Mouse (Mus musculus) hindbrain, postnatal 0 days (tissue): ENCODE results near the gene Bmp7. TPM values are rescaled to one million over a fixed set of nuclear protein-coding genes. Genes with fewer than 3 reads are reported as not detected.

Experiments used
- ATAC-seq: fragments of 200-750 bp; cut with Nextera tagmentation; 2 replicates; pipeline ENCODE4 v1.8.0; 2017; ENCODE audit warnings: mild to moderate bottlenecking, moderate TSS enrichment, moderate library complexity
- DNase-seq: peaks from one replicate; pipeline ENCODE4 v3.0.0-alpha.2; 2015; ENCODE audit warnings: low spot score
- H3K27ac ChIP-seq: fragments of 300-500 bp; sonication (generic); 2 replicates; pipeline ENCODE4 v1.5.1; 2014; ENCODE audit warnings: mild to moderate bottlenecking
- H3K27me3 ChIP-seq: fragments of 300-500 bp; sonication (generic); 2 replicates; pipeline ENCODE4 v1.6.1; 2014; ENCODE audit warnings: low read length, mixed read lengths; ENCODE audit not compliant: insufficient read depth
- H3K36me3 ChIP-seq: fragments of 300-500 bp; sonication (generic); 2 replicates; pipeline ENCODE4 v1.6.1; 2014; ENCODE audit warnings: low read length, mixed read lengths; ENCODE audit not compliant: insufficient read depth
- H3K4me1 ChIP-seq: fragments of 300-500 bp; sonication (generic); 2 replicates; pipeline ENCODE4 v1.6.1; 2014; ENCODE audit warnings: antibody characterized with exemption, low read length, mixed read lengths; ENCODE audit not compliant: insufficient read depth
- H3K4me2 ChIP-seq: fragments of 300-500 bp; sonication (generic); 2 replicates; pipeline ENCODE4 v1.6.1; 2014; ENCODE audit warnings: low read depth, mild to moderate bottlenecking, low read length, moderate library complexity, mixed read lengths
- H3K4me3 ChIP-seq: fragments of 300-500 bp; sonication (generic); 2 replicates; pipeline ENCODE4 v1.5.1; 2014; ENCODE audit warnings: low read length
- H3K9ac ChIP-seq: fragments of 300-500 bp; sonication (generic); replicated peaks from 2 replicates; pipeline ENCODE4 v1.6.1; 2014; ENCODE audit warnings: mild to moderate bottlenecking, low read length, moderate library complexity, mixed read lengths
- H3K9me3 ChIP-seq: fragments of 300-500 bp; sonication (generic); 2 replicates; pipeline ENCODE4 v1.6.1; 2016; ENCODE audit warnings: low read length, mixed read lengths
- CTCF ChIP-seq: IDR thresholded peaks from 2 replicates; pipeline ENCODE4 v1.5.1; 2016; ENCODE audit warnings: antibody characterized with exemption, control low read depth, low read depth
- WGBS: fragments of 180-500 bp; shearing (Covaris S2); extraction: QIAGEN DNeasy Blood & Tissue Kit; methylation state at CpG from one replicate; pipeline ENCODE4 v1.1.7; 2014; 5-methylcytosine and 5-hydroxymethylcytosine counted together
- polyA plus RNA-seq: library from polyadenylated mRNA; unstranded; fragments of >200 nt; fragmentation: Nextera tagmentation; extraction: Ambion mirVana; gene quantifications from 2 replicates; pipeline ENCODE4 v1.2.1, GENCODE M21; 2015
- total RNA-seq: library from RNA; depleted of rRNA; stranded (reverse); fragments of >200 nt; gene quantifications from 2 replicates; pipeline ENCODE4 v1.2.3, GENCODE M21; 2014

The Bmp7 gene
- total and polyA plus RNA-seq, 2 experiments from 2014 or later, result 15.6 to 25.1 TPM

DNA sequence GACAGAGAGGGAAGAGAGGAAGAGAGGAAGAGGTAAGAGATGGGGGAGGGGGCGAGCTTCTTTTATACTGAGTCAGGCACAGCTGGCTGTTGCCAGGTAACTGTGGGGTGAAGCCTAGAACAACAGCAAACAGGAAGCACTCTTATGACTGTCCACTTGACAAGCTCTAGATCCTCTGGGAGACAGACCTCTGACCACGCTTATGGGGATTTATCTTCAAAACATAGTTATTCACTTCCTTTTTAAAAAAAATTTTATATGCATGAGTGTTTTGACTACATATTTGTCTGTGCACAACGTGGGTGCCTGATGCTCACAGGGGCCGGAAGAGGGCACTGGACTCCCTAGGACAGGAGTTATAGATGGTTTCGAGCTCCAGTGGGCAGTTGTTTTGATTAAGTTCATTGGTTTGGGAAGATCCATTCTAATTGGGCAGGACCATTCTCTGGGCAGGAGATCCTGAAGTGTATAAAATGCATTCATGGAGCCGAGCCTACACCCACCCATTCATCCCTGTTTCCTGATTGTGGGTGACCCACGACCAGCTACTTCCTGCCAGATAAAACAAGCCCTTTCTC, 36.6 kb upstream of the Bmp7 start:
- ATAC-seq, result no peak
- Histone ChIP-seq H3K36me3 (no peaks in the 10 kb centered on the region), H3K4me2 (peak overlapping the region; percentile 16; the same call in 1 of the 2 replicates), H3K27me3 (no peaks in the 10 kb centered on the region), H3K9me3 (no peaks in the 10 kb centered on the region), H3K4me3 (no peak overlapping the region), H3K27ac (no peak overlapping the region), H3K9ac (no peak overlapping the region), H3K4me1 (peaks cover 8% of the 10 kb centered on the region; the same call in 1 of the 2 replicates)
- no peak for DNase-seq
- WGBS, result 27% methylated on average over 7 of the region's 7 CpGs
- no peak; the same call in 1 of the 2 replicates for TF ChIP-seq CTCF

DNA sequence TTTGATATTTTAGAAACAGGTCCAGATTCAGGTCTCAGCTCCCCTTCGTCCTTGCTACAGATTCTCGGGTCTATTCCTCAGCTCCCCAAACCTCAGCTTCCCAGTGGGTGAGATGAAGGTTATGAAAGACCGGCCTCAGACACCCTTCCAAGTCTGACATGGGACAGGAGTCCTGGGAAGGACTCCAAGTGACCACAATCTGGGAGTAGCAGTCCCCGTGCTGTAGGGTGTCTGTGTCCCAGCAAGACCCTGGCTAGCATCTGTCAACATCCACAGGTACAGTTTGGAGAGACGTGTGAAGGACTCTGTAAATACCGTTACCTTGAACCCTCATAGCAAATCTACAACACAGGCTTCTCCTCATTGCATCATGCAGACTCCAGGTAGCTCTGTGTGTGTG, 35.0 kb upstream of the Bmp7 start:
- TF ChIP-seq CTCF, result no peak
- Histone ChIP-seq H3K27me3 (no peaks in the 10 kb centered on the region), H3K9ac (no peak overlapping the region), H3K4me3 (no peak overlapping the region), H3K9me3 (no peaks in the 10 kb centered on the region), H3K4me2 (no peak overlapping the region), H3K27ac (no peak overlapping the region), H3K4me1 (peaks cover 8% of the 10 kb centered on the region; the same call in 1 of the 2 replicates), H3K36me3 (no peaks in the 10 kb centered on the region)
- 84% methylated on average over 6 of the region's 6 CpGs for WGBS
- ATAC-seq, result no peak
- no peak for DNase-seq

DNA sequence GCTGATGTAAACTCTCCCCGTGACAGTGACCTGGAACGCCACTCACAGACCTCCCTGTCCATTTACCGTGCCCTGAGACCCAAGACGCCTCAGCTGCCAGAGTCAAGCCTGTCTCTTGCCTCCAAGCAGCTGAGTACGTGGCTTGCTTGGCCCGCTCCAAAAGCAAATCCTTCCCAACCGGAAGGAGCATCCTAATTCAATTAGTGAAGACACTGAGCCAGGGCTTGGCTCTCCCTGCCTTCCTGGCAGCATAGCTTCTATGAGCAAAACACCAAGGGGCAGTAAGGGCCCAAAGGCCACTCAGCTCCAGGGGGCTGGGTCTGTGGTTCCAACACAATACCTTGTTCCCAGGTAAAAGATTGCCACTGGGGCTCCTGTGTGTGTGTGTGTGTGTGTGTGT, 34.6 kb upstream of the Bmp7 start:
- H3K27ac ChIP-seq, result no peak overlapping the region
- DNase-seq (peak; percentile 62), ATAC-seq (no peak)
- no peak overlapping the region for H3K9ac ChIP-seq
- no peak overlapping the region for H3K4me3 ChIP-seq
- H3K36me3 ChIP-seq, result no peaks in the 10 kb centered on the region
- peaks cover 8% of the 10 kb centered on the region; the same call in 1 of the 2 replicates for H3K4me1 ChIP-seq
- 35% methylated on average over 7 of the region's 7 CpGs for WGBS
- no peak overlapping the region for H3K4me2 ChIP-seq
- no peak for TF ChIP-seq CTCF
- no peaks in the 10 kb centered on the region for H3K9me3 ChIP-seq
- no peaks in the 10 kb centered on the region for H3K27me3 ChIP-seq

DNA sequence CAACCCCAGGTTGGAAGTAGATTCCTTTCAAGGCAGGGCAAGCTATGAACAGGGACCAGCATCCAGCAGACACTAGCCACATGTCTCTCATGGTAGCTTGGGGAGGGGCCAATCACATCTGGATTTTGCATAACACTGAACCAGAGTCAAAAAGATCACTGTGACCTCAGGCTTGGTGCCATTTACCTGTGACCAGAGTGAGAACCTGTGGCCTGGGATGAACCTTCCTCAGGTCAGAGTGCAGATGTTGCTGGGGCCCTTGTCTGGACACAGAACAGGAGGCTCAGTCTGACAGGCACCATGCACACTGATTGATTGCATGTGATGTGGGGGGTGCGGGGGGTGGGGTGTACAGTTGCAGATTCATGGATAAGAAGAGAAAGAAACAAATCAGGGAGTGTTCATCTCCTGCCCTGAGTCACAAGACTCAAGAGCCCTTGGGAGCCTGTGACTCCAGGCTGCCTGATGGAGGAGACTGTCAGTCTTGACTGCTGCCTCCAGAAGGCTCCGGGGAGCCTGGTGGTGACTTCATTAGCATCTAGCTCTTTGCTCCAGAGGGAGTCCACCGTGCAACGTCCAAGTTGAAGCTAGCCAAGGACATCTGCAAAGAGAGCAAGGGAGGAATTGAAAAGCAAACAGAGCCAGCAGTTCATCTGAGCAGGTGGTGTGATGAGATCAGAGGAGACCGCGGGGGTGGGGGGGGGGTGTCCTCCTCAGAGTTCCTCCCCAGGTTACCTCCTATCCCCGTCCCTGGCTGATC, 33.9 kb upstream of the Bmp7 start:
- Histone ChIP-seq H3K9ac (no peak overlapping the region), H3K4me1 (peaks cover 8% of the 10 kb centered on the region; the same call in 1 of the 2 replicates), H3K4me2 (no peak overlapping the region), H3K27ac (no peak overlapping the region), H3K9me3 (no peaks in the 10 kb centered on the region), H3K4me3 (no peak overlapping the region), H3K36me3 (no peaks in the 10 kb centered on the region), H3K27me3 (no peaks in the 10 kb centered on the region)
- ATAC-seq (no peak), DNase-seq (no peak)
- 19% methylated on average over 7 of the region's 7 CpGs for WGBS
- TF ChIP-seq CTCF, result no peak

DNA sequence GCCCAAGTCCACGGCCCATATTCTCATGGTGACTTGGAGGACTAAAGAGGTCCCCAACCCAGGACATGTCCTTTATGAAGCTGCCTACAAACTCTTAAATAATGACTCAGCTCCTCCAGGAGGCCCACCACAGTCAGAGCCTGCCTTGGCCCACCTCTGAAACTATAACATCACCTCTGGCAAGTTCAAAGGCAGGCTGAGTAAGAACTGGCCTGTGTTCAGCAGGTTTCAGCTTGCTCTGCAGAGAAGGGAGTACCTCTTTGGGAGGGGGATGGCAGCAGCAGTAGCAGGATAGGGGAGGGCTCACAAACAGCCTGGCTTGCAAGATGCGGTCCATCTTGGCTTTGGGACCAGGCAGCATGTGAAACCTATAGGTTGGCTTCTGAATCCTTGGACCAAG, 31.7 kb upstream of the Bmp7 start:
- Histone ChIP-seq H3K27ac (no peak overlapping the region), H3K27me3 (no peaks in the 10 kb centered on the region), H3K36me3 (no peaks in the 10 kb centered on the region), H3K4me1 (peaks cover under 1% of the 10 kb centered on the region; the same call in 1 of the 2 replicates), H3K4me3 (no peak overlapping the region), H3K9me3 (no peaks in the 10 kb centered on the region), H3K9ac (no peak overlapping the region), H3K4me2 (no peak overlapping the region)
- no peak for DNase-seq
- no peak for TF ChIP-seq CTCF
- WGBS, result 89% methylated on average over 2 of the region's 2 CpGs
- ATAC-seq, result no peak

DNA sequence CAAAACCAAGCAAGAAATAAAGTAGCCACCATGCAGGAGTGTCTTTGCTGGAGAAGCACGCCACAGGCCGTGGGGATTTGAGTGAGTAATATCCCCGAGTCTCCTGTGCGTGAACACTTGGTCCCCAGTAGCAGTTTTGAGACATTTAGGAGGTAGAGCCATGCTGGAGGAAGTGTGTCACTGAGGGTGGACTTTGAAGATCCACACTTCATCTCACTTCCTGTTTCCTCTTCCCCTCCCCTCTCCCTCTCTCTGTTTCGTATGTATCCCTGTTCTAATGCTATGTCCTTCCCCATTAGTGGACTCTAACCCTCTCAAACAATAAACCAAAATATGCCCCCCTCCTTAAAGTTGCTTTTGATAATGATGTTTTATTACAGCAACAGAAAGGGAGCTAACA, 26.4 kb upstream of the Bmp7 start:
- H3K4me3 ChIP-seq, result no peak overlapping the region
- H3K4me1 ChIP-seq, result no peaks in the 10 kb centered on the region
- no peak overlapping the region for H3K9ac ChIP-seq
- no peak for ATAC-seq
- H3K27ac ChIP-seq, result no peak overlapping the region
- no peaks in the 10 kb centered on the region for H3K27me3 ChIP-seq
- 81% methylated on average over 5 of the region's 5 CpGs for WGBS
- no peak for TF ChIP-seq CTCF
- H3K36me3 ChIP-seq, result no peaks in the 10 kb centered on the region
- no peaks in the 10 kb centered on the region for H3K9me3 ChIP-seq
- no peak for DNase-seq
- H3K4me2 ChIP-seq, result no peak overlapping the region

DNA sequence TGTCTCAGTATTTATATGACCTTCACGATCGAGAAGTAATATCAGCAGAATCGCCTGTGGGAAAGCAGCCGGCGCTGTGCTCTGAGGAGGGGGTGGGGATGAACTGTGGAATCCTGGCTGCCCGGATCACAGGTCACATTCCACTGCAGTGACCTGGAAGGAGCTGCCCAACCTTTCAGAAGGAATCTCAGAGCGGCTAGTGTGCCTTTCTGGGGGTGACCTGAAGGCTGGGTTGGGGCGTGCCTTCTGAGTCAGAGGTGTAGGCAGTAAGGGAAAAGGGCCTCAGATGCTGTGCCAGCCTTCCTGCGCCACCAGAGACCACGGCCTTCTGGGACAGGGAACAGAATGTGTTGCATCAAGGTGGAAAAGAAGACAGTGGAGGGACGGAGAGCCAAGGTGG, 25.1 kb upstream of the Bmp7 start:
- 62% methylated on average over 11 of the region's 11 CpGs for WGBS

More for the DNA sequence above, 25.1 kb upstream of the Bmp7 start:
- Histone ChIP-seq H3K4me2 (no peak overlapping the region), H3K9ac (no peak overlapping the region), H3K27me3 (no peaks in the 10 kb centered on the region), H3K36me3 (no peaks in the 10 kb centered on the region), H3K4me1 (no peaks in the 10 kb centered on the region), H3K27ac (no peak overlapping the region), H3K9me3 (no peaks in the 10 kb centered on the region), H3K4me3 (no peak overlapping the region)
- DNase-seq (no peak), ATAC-seq (no peak)
- TF ChIP-seq CTCF, result no peak
